Mouse (Mus musculus): ENCODE measurements around the gene Cfap44. TPM values are rescaled to one million over a fixed set of nuclear protein-coding genes. Genes with fewer than 3 reads are reported as not detected.

Gene Cfap44
- 6.6 TPM for polyA plus RNA-seq (2014; fragmentation: Illumina TruSeq; extraction: RNeasy Lipid Tissue Mini Kit (QIAGEN cat#74804); ENCODE audit: low read depth, low replicate concordance)

DNA sequence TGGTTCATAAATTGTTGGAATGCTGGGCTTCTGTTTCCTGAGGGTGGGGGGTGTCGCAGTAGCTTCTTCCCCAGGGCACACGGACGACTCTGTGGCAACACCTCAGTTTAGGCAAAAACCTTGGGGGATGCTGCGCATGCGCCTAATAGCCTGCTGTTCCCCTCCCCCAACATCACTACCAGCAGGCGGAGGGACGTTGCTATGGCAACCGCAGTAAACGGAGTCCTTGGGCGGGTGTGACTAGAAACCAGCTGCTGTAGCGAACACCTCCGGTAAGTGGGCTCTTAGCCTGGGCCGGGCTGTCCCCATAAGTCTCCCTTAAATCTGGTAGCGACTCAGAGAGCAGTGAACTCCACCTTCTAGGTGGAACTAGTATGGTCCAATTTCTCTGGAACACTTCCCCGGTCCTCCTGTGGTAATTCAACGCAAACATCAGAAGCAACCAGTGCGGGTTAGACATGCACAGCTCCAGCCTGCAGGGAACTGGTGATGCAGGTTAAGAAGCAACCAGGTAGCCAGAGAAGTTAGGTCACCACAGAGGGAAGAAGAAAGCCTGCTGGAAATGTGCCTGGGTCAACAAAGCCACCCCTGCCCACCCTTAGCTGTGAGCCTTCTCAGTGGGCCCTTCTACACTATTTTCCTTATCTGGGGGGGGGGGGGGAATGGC lies at the start of gene Cfap44:
TSS of gene Cfap44 (plus strand) at position 220 of the 667 bp plus-strand sequence.

GRCm38 (mm10) chr16:44347071-44347901 lies 47.3 kb upstream of the Cfap44 start, which contains the start of gene Spice1:
Gene Spice1 (plus strand): TSS chr16:44347121.

Other genes with a start within 250 kb of the Cfap44 start
- gene Usf3, start 221.6 kb upstream of the Cfap44 start, polyA plus RNA-seq (2014; fragmentation: Illumina TruSeq; extraction: RNeasy Lipid Tissue Mini Kit (QIAGEN cat#74804); ENCODE audit: low read depth, low replicate concordance) = 8.0 TPM
- 0.31 TPM for gene Sidt1, start 61.6 kb upstream of the Cfap44 start, polyA plus RNA-seq (2014; fragmentation: Illumina TruSeq; extraction: RNeasy Lipid Tissue Mini Kit (QIAGEN cat#74804); ENCODE audit: low read depth, low replicate concordance)
- gene Spice1, start 47.7 kb upstream of the Cfap44 start, polyA plus RNA-seq (2014; fragmentation: Illumina TruSeq; extraction: RNeasy Lipid Tissue Mini Kit (QIAGEN cat#74804); ENCODE audit: low read depth, low replicate concordance) = 12.9 TPM
- gene Boc, start 164.1 kb downstream of the Cfap44 start, polyA plus RNA-seq (2014; fragmentation: Illumina TruSeq; extraction: RNeasy Lipid Tissue Mini Kit (QIAGEN cat#74804); ENCODE audit: low read depth, low replicate concordance) = 22.3 TPM